Mouse (Mus musculus) forebrain, embryonic 13.5 days (tissue): ENCODE results near the gene Ipo11. TPM values are rescaled to one million over a fixed set of nuclear protein-coding genes. Genes with fewer than 3 reads are reported as not detected.
"Not testable (repeated sequence)": the region's sequence is repeated elsewhere in the genome, so short reads cannot be mapped to it uniquely, and the experiment has no call there.

ENCODE experiments used
- ATAC-seq: fragments of 200-750 bp; cut with Nextera tagmentation; 2 replicates; pipeline ENCODE4 v1.8.0; 2017
- H3K27ac ChIP-seq: fragments of 300-500 bp; sonication (generic); 2 replicates; pipeline ENCODE4 v1.5.1; 2015; ENCODE audit warnings: inconsistent platforms, mild to moderate bottlenecking, moderate library complexity
- H3K27me3 ChIP-seq: fragments of 300-500 bp; sonication (generic); 2 replicates; pipeline ENCODE4 v1.6.1; 2015; ENCODE audit warnings: mild to moderate bottlenecking, inconsistent platforms
- H3K36me3 ChIP-seq: fragments of 300-500 bp; sonication (generic); 2 replicates; pipeline ENCODE4 v1.6.1; 2015; ENCODE audit warnings: mild to moderate bottlenecking, inconsistent platforms; ENCODE audit not compliant: poor library complexity, severe bottlenecking
- H3K4me1 ChIP-seq: fragments of 300-500 bp; sonication (generic); 2 replicates; pipeline ENCODE4 v1.6.1; 2015; ENCODE audit warnings: inconsistent platforms
- H3K4me2 ChIP-seq: fragments of 300-500 bp; sonication (generic); 2 replicates; pipeline ENCODE4 v1.6.1; 2015; ENCODE audit warnings: inconsistent platforms, mild to moderate bottlenecking, moderate library complexity
- H3K4me3 ChIP-seq: fragments of 300-500 bp; sonication (generic); 2 replicates; pipeline ENCODE4 v1.5.1; 2015; ENCODE audit warnings: mild to moderate bottlenecking, inconsistent platforms
- H3K9ac ChIP-seq: fragments of 300-500 bp; sonication (generic); 2 replicates; pipeline ENCODE4 v1.6.1; 2015; ENCODE audit warnings: mild to moderate bottlenecking, inconsistent platforms
- H3K9me3 ChIP-seq: fragments of 300-500 bp; sonication (generic); replicated peaks from 2 replicates; pipeline ENCODE4 v1.6.1; 2016; ENCODE audit warnings: inconsistent platforms
- WGBS: fragments of 180-500 bp; shearing (Covaris S2); methylation state at CpG from one replicate; pipeline ENCODE4 v1.1.7; 2015; 5-methylcytosine and 5-hydroxymethylcytosine counted together
- polyA plus RNA-seq: library from polyadenylated mRNA; unstranded; fragments of >200 nt; fragmentation: Nextera tagmentation; extraction: Ambion mirVana; gene quantifications from 2 replicates; pipeline ENCODE4 v1.2.1, GENCODE M21; 2015

The Ipo11 gene
- polyA plus RNA-seq, 1 experiment from 2014 or later: 50.3 TPM

DNA sequence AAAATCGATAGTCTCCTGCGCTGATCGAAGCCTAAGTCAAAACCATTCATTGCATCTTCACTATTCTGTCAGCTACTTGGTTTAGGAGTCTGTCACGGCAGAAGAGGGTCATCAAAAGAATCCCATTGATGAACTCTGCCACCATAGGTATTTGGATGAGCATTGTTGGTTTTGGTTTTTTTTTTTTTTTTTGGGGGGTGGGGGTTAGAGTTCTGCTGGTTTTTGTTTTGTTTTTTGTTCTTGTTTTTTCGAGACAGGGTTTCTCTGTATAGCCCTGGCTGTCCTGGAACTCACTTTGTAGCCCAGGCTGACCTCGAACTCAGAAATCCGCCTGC lies 347 bp upstream of the Ipo11 start:
- no peaks in the 10 kb centered on the region for H3K36me3 ChIP-seq

DNA sequence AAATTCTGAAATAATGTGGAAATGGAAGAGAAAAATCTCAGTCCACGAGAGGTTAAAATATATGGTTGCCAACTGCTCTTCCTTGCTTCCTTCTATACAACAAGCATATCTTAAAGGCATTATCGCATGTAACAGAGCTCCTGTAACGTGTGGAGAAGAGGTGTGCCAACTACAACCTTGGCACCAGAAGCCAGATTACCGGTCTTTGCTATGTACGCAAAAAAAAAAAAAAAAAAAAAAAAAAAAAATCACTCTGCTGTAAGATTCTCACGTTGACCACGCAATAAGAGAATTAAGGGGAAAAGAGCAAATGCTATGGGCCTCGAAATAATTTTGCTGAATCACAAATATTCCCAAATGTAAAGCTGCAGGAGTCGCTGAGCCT lies 895 bp downstream of the Ipo11 start:
- ATAC-seq: no peak
- Histone ChIP-seq H3K4me2 (peak overlapping the region; percentile 74), H3K27me3 (no peaks in the 10 kb centered on the region), H3K27ac (no peak overlapping the region), H3K4me1 (peaks cover 10% of the 10 kb centered on the region), H3K4me3 (peak overlapping the region; percentile 100), H3K9me3 (no peaks in the 10 kb centered on the region), H3K36me3 (no peaks in the 10 kb centered on the region), H3K9ac (peak overlapping the region; percentile 92)
- WGBS: 8% methylated on average over 9 of the region's 9 CpGs

More for the DNA sequence above, 347 bp upstream of the Ipo11 start:
- Histone ChIP-seq H3K27ac (no peak overlapping the region; the same call in 1 of the 2 replicates), H3K4me1 (peaks cover 10% of the 10 kb centered on the region), H3K9me3 (no peaks in the 10 kb centered on the region), H3K9ac (peak overlapping the region; percentile 92), H3K27me3 (no peaks in the 10 kb centered on the region), H3K4me3 (peak overlapping the region; percentile 100), H3K4me2 (peak overlapping the region; percentile 74)
- ATAC-seq: peak; percentile 6; the same call in 1 of the 2 replicates
- WGBS: 29% methylated on average over 7 of the region's 7 CpGs

DNA sequence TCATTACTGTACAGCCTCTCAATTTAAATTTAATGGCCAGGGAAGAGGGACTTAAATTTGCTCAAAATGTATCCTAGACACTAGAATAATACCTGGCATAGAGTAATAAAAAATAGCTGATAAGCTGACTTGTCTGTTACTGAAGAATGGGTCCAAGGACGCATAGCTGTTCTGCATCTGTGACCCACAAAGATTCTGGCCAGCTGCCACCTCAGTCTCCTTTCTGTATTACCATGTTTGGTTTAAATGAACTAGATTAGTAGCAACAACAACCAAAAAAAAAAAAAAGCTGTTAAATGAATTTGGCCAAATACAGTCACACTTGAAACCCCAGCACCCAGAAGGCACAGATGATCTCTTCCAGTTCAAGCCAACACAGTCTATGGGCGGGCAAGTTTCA lies 7.6 kb downstream of the Ipo11 start:
- Histone ChIP-seq H3K9ac (no peak overlapping the region), H3K27ac (no peak overlapping the region), H3K4me2 (no peak overlapping the region), H3K4me3 (no peak overlapping the region), H3K27me3 (no peaks in the 10 kb centered on the region), H3K36me3 (peaks cover 26% of the 10 kb centered on the region), H3K9me3 (peaks cover 8% of the 10 kb centered on the region; the same call in 1 of the 2 replicates), H3K4me1 (no peaks in the 10 kb centered on the region)
- 89% methylated on average over 2 of the region's 2 CpGs for WGBS
- ATAC-seq: no peak

DNA sequence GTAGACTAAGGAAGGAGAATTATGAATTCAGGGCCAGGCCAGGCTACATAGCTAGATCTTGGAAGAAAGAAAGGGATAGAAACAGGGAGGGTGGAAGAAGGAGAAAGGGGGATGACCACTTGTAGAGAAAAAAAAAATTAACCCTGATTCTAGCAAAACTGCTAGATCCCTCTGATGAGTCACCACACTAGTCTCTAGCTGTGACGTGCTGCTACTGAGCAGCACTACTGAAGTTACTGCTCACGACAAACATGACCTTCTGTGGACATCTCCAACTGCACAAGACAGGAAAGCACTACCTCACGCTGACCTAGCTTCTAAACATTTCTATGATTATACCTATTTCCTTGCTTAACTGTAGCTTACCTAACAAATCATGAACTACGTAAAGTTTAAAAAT lies 8.5 kb downstream of the Ipo11 start:
- Histone ChIP-seq H3K36me3 (peaks cover 32% of the 10 kb centered on the region), H3K4me3 (no peak overlapping the region), H3K27ac (no peak overlapping the region), H3K27me3 (no peaks in the 10 kb centered on the region), H3K4me2 (no peak overlapping the region), H3K4me1 (no peaks in the 10 kb centered on the region), H3K9me3 (peaks cover 8% of the 10 kb centered on the region; the same call in 1 of the 2 replicates), H3K9ac (no peak overlapping the region)
- no peak for ATAC-seq
- 93% methylated on average over 4 of the region's 4 CpGs for WGBS

DNA sequence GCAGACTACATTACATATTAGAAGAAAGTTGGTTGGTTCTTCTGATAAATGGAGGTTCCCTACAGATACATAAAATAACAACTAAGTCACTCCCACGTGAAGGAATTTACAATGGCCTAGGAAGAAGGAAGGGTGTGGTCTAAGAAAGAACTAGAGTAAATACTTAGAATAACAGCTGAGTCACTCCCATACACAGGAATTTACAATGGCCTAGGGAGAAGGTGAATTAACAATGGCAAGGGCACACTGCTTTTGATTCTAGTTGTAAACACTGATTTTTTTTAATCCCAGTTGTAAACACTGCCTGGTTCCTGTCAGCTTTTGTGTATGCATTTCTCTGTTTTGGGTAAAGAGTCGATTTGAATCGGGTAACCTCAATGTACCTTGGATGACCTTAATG lies 10.8 kb downstream of the Ipo11 start:
- WGBS: 95% methylated on average over 3 of the region's 3 CpGs
- not testable (repeated sequence) for H3K4me2 ChIP-seq, H3K4me3 ChIP-seq, ATAC-seq, H3K9ac ChIP-seq, H3K27me3 ChIP-seq, H3K27ac ChIP-seq, H3K9me3 ChIP-seq, H3K4me1 ChIP-seq
- peaks cover 53% of the 10 kb centered on the region for H3K36me3 ChIP-seq

DNA sequence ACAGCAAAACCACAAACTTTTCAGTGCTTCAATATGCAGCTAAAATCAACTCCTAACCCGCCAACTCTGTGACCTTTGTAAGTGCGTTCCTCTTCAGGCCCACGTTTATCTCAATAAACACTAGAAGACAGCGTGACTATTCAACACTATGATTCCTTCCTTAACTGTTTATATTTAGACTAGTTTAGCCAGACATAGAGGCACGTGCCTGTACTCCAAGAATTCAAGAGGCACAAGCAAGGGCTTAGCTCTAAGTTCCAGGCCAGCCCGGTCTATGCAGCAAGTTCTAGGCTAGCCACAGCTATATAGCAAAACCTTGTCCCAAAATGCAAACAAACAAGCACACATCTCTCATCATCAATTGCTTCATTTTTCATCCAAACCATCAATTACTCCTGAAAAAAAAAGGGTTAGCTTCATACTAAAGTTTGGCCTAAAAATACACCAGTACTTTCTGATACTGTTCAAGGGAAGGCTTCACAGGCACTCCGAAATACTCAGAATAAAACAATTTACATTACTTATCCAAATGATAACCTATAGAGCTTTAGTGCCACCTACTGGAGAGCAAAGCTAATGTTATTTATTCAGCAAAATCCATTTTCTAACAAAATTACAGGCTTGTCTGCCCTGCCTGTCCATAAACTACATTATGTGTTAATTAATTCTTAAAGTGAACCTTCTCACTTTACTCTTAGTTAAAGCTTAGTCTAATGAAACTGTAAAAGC lies 18.3 kb downstream of the Ipo11 start:
- 89% methylated on average over 7 of the region's 7 CpGs for WGBS
- Histone ChIP-seq H3K9me3 (no peaks in the 10 kb centered on the region), H3K4me2 (no peak overlapping the region), H3K4me3 (no peak overlapping the region), H3K9ac (no peak overlapping the region), H3K27ac (no peak overlapping the region), H3K4me1 (no peaks in the 10 kb centered on the region), H3K36me3 (peaks cover 39% of the 10 kb centered on the region), H3K27me3 (no peaks in the 10 kb centered on the region)
- peak; percentile 36; the same call in 1 of the 2 replicates for ATAC-seq

DNA sequence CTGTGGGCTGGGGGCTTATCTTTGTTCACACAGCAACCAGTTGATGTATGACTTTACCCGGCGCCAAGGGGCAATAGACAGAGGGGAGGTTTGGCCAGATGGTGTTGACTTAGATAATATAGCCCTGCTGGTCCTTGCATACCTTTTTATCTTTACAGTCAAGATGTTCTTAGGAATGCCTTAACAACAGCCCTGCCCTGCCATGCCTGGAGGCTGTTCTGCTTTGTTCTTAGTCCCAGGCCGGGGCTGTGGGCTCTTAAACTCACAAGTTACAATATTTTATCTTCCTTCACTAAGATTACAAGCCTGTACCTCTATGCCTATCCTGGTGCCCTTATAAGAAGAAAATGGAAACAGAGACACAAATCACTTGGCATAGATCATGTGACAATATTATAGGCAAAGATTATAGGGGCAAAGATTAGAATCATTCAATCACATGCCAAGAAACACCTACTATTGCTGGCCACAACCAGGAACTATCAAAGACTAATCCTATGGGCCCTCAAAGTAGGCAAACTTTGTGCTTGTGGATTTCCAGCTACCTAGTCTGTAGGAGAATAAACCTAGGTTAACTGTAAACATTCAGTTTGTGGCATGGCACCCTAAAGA lies 23.5 kb downstream of the Ipo11 start:
- Histone ChIP-seq H3K27me3 (no peaks in the 10 kb centered on the region), H3K9ac (no peak overlapping the region), H3K4me3 (no peak overlapping the region), H3K9me3 (no peaks in the 10 kb centered on the region), H3K36me3 (peaks cover 22% of the 10 kb centered on the region), H3K4me1 (no peaks in the 10 kb centered on the region), H3K27ac (no peak overlapping the region), H3K4me2 (no peak overlapping the region)
- WGBS: 88% methylated on average over 3 of the region's 3 CpGs
- ATAC-seq: no peak

DNA sequence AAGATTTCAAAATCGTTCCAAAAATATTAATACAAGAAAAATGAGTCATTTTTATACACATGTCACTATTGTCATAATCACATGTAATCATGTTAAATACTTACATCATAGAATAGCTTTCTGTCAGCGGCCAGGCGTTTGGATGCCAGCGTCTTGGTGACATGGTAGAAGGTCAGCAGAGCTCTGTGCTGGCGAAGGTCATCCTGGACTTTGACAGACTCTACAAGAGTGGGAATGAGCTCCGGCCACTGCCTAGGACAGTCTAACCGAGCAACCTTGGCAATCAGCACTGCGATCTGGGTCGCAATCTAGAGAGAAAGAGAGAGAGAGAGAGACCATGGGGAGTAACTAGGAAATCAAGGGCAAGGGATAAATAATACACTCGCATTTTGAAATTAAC lies 26.7 kb downstream of the Ipo11 start:
- WGBS: 96% methylated on average over 10 of the region's 10 CpGs
- H3K9ac ChIP-seq: no peak overlapping the region
- no peak overlapping the region for H3K27ac ChIP-seq
- no peaks in the 10 kb centered on the region for H3K4me1 ChIP-seq
- no peak overlapping the region for H3K4me3 ChIP-seq
- no peak for ATAC-seq
- no peak overlapping the region for H3K4me2 ChIP-seq
- H3K36me3 ChIP-seq: peaks cover 42% of the 10 kb centered on the region
- no peaks in the 10 kb centered on the region for H3K27me3 ChIP-seq
- H3K9me3 ChIP-seq: no peaks in the 10 kb centered on the region

DNA sequence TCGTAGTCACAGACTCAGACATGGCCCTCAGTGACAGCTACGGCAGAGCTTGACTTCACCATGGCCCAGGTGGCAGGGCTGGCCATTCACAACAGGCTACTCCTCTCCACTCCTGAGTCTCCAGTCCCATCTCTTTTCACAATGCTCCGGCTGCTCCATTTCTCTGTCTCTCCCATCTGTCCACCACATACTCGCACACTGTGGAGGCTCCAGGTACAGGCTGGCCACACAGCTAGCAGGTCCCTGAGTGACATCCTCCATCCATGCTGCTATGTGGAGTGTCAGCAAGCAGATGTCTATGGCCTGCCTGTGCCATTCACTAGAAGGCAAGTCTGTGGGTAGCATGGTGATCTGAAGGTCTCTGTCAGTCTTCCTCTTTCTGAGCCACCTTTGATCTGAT lies 29.5 kb downstream of the Ipo11 start:
- H3K27me3 ChIP-seq: no peaks in the 10 kb centered on the region
- no peak overlapping the region for H3K27ac ChIP-seq
- H3K9ac ChIP-seq: no peak overlapping the region
- H3K4me1 ChIP-seq: peaks cover 4% of the 10 kb centered on the region
- H3K4me2 ChIP-seq: no peak overlapping the region
- no peak; the same call in 1 of the 2 replicates for ATAC-seq
- WGBS: 91% methylated on average over 4 of the region's 4 CpGs
- H3K36me3 ChIP-seq: peaks cover 42% of the 10 kb centered on the region
- no peak overlapping the region for H3K4me3 ChIP-seq
- no peaks in the 10 kb centered on the region for H3K9me3 ChIP-seq

DNA sequence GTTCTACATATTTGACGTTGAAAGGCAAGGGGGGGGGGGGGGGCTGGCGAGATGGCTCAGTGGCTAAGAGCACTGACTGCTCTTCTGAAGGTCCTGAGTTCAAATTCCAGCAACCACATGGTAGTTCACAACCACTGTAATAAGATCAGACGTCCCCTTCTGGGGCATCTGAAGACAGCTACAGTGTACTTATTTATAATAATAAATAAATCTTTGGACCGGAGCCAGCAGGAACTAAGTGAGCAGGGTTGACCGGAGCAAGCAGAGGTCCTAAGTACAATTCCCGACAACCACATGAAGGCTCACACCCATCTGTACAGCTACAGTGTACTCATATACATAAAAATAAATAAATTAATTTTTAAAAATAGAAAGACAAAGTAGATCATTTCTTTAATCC lies 31.6 kb downstream of the Ipo11 start:
- H3K9me3 ChIP-seq, H3K27ac ChIP-seq, H3K27me3 ChIP-seq, H3K4me1 ChIP-seq, ATAC-seq, H3K9ac ChIP-seq, H3K4me3 ChIP-seq, H3K4me2 ChIP-seq: not testable (repeated sequence)
- 90% methylated on average over 6 of the region's 6 CpGs for WGBS
- peaks cover 41% of the 10 kb centered on the region for H3K36me3 ChIP-seq

DNA sequence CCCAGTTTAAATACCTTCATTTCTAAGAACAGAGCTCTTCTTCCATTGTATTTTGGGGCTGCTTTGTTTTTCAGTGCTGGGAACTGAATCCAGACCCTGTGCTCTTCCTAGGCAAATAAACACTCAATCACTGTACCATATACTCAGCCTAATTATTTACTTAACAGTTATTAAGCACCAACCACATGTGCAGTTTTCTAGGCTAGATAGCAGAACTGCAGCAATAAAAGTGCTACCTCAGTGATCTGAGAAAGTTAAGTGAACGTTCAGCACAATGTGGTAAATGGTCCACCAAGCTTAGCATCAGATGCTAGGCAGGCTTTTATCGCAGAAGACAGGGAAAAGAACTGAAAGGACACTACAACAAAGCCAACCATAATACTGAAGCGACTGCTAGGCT lies 32.1 kb downstream of the Ipo11 start:
- H3K4me1 ChIP-seq: peaks cover 4% of the 10 kb centered on the region
- no peak overlapping the region for H3K4me2 ChIP-seq
- peaks cover 41% of the 10 kb centered on the region for H3K36me3 ChIP-seq
- H3K27me3 ChIP-seq: no peaks in the 10 kb centered on the region
- no peak overlapping the region for H3K27ac ChIP-seq
- H3K9ac ChIP-seq: no peak overlapping the region
- 90% methylated on average over 3 of the region's 3 CpGs for WGBS
- H3K4me3 ChIP-seq: no peak overlapping the region
- no peak for ATAC-seq
- no peaks in the 10 kb centered on the region for H3K9me3 ChIP-seq

DNA sequence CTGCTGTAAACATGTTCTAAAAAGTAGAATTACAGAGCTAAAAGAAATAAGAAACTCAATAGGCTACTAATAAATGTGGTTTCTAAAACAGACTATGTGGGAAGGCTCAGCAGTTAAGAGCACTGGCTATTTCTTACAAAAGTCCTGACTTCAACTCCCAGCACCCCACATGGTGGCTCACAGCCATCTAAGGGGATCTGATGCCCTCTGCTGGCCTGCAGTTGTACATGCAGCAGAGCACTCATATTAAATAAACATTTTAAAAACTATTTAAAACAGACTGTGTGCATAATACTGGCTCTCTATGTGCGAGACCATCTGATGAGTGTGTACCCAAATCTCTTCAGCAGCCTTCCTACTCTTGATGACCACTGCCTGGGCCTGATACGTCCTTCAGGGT lies 42.5 kb downstream of the Ipo11 start:
- no peak overlapping the region for H3K4me2 ChIP-seq
- H3K27ac ChIP-seq: no peak overlapping the region
- H3K27me3 ChIP-seq: no peaks in the 10 kb centered on the region
- peaks cover 43% of the 10 kb centered on the region for H3K36me3 ChIP-seq
- no peak overlapping the region for H3K9ac ChIP-seq
- H3K4me1 ChIP-seq: no peaks in the 10 kb centered on the region
- ATAC-seq: no peak
- WGBS: 93% methylated on average over 2 of the region's 2 CpGs
- H3K4me3 ChIP-seq: no peak overlapping the region
- no peaks in the 10 kb centered on the region for H3K9me3 ChIP-seq

DNA sequence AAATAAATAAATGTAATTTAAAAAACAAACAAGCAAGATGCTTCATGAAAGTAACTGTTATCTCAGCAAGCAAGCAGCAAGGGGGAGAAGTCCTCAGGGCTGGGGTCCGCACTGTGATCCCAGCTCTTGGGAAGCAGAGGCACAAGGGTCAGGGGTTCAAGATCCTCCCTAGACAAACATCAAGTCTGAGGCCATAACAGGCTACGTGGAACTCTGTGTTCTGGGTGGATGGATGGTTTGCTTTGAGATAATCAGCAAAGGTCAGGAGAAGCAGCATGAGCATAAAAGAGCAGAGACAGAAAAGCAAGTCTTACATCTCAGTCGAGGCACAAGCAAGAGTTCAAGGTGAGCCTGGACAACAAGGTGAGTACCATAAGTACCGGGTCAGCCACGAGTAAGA lies 43.1 kb downstream of the Ipo11 start:
- Histone ChIP-seq H3K36me3 (peaks cover 44% of the 10 kb centered on the region), H3K4me1 (no peaks in the 10 kb centered on the region), H3K4me3 (no peak overlapping the region), H3K9me3 (no peaks in the 10 kb centered on the region), H3K9ac (no peak overlapping the region), H3K27ac (no peak overlapping the region), H3K27me3 (no peaks in the 10 kb centered on the region), H3K4me2 (no peak overlapping the region)
- no peak; the same call in 1 of the 2 replicates for ATAC-seq
- WGBS: 94% methylated on average over 5 of the region's 5 CpGs
